Mouse (Mus musculus): ENCODE results near the gene Lrrc8d. TPM values are rescaled to one million over a fixed set of nuclear protein-coding genes. Genes with fewer than 3 reads are reported as not detected.

Lrrc8d gene
- polyA plus RNA-seq, 1 experiment from 2014 or later, result 34.6 TPM

- H3K27ac ChIP-seq, result peak overlapping the region; percentile 31; the same call in 1 of the 2 replicates
- ATAC-seq (replicated peaks; ENCODE audit: low FRiP score, low read depth), result peak; percentile 78
- DNase-seq (ENCODE audit: low spot score), result peak; percentile 68
- TF ChIP-seq CTCF (IDR thresholded peaks at IDR 0.05; ENCODE audit: low read depth), result no peak
- H3K4me1 ChIP-seq (replicated peaks; ENCODE audit: insufficient read depth, low read length), result peaks cover 4% of the 10 kb centered on the region; the same call in 1 of the 2 replicates
- H3K27me3 ChIP-seq (ENCODE audit: insufficient read depth, low read length), result no peaks in the 10 kb centered on the region
- H3K4me2 ChIP-seq (ENCODE audit: low read length), result peak overlapping the region; percentile 14
- no peak overlapping the region for H3K4me3 ChIP-seq (replicated peaks; ENCODE audit: low read depth, low read length)
- no peak overlapping the region for H3K9ac ChIP-seq (ENCODE audit: low read depth, low read length)
- H3K9me3 ChIP-seq (replicated peaks; ENCODE audit: low read length), result no peaks in the 10 kb centered on the region
- 53% methylated on average over 16 of the region's 16 CpGs for WGBS
- H3K36me3 ChIP-seq (ENCODE audit: insufficient read depth, low read length), result no peaks in the 10 kb centered on the region
Measured at GRCm38 (mm10) chr5:105867841-105868447, 168.2 kb downstream of the Lrrc8d start.

- DNase-seq (ENCODE audit: low spot score), result peak; percentile 93
- TF ChIP-seq CTCF (IDR thresholded peaks at IDR 0.05; ENCODE audit: low read depth), result peak; percentile 98
- Histone ChIP-seq H3K4me2 (ENCODE audit: low read length) (no peak overlapping the region), H3K9ac (ENCODE audit: low read depth, low read length) (no peak overlapping the region), H3K27ac (0 out of 2 replicates have a peak overlapping the region, but pooled peaks have one; percentile 31), H3K4me3 (replicated peaks; ENCODE audit: low read depth, low read length) (no peak overlapping the region), H3K36me3 (ENCODE audit: insufficient read depth, low read length) (no peaks in the 10 kb centered on the region), H3K9me3 (replicated peaks; ENCODE audit: low read length) (no peaks in the 10 kb centered on the region), H3K4me1 (replicated peaks; ENCODE audit: insufficient read depth, low read length) (peaks cover 4% of the 10 kb centered on the region; the same call in 1 of the 2 replicates), H3K27me3 (ENCODE audit: insufficient read depth, low read length) (no peaks in the 10 kb centered on the region)
- WGBS, result 31% methylated on average over 3 of the region's 3 CpGs
- ATAC-seq (replicated peaks; ENCODE audit: low FRiP score, low read depth), result peak; percentile 58
Measured at GRCm38 (mm10) chr5:105868593-105868992, 168.8 kb downstream of the Lrrc8d start.

GRCm38 (mm10) chr5:105869739-105870138 lies 170.0 kb downstream of the Lrrc8d start:
- no peak for ATAC-seq (replicated peaks; ENCODE audit: low FRiP score, low read depth)
- WGBS, result 85% methylated on average over 7 of the region's 7 CpGs
- H3K4me2 ChIP-seq (ENCODE audit: low read length), result no peak overlapping the region
- H3K9me3 ChIP-seq (replicated peaks; ENCODE audit: low read length), result no peaks in the 10 kb centered on the region
- no peak overlapping the region for H3K4me3 ChIP-seq (replicated peaks; ENCODE audit: low read depth, low read length)
- H3K9ac ChIP-seq (ENCODE audit: low read depth, low read length), result no peak overlapping the region
- TF ChIP-seq CTCF (IDR thresholded peaks at IDR 0.05; ENCODE audit: low read depth), result no peak
- H3K36me3 ChIP-seq (ENCODE audit: insufficient read depth, low read length), result no peaks in the 10 kb centered on the region
- H3K4me1 ChIP-seq (replicated peaks; ENCODE audit: insufficient read depth, low read length), result peaks cover 4% of the 10 kb centered on the region; the same call in 1 of the 2 replicates
- no peak for DNase-seq (ENCODE audit: low spot score)
- H3K27me3 ChIP-seq (ENCODE audit: insufficient read depth, low read length), result no peaks in the 10 kb centered on the region
- no peak overlapping the region for H3K27ac ChIP-seq

GRCm38 (mm10) chr5:105871140-105871539 lies 171.4 kb downstream of the Lrrc8d start:
- WGBS, result 74% methylated on average over 3 of the region's 3 CpGs
- H3K27me3 ChIP-seq (ENCODE audit: insufficient read depth, low read length), result no peaks in the 10 kb centered on the region
- H3K9ac ChIP-seq (ENCODE audit: low read depth, low read length), result no peak overlapping the region
- no peak overlapping the region for H3K4me3 ChIP-seq (replicated peaks; ENCODE audit: low read depth, low read length)
- DNase-seq (ENCODE audit: low spot score) (no peak), ATAC-seq (replicated peaks; ENCODE audit: low FRiP score, low read depth) (no peak)
- TF ChIP-seq CTCF (IDR thresholded peaks at IDR 0.05; ENCODE audit: low read depth), result no peak
- no peaks in the 10 kb centered on the region for H3K9me3 ChIP-seq (replicated peaks; ENCODE audit: low read length)
- no peak overlapping the region for H3K4me2 ChIP-seq (ENCODE audit: low read length)
- no peaks in the 10 kb centered on the region for H3K36me3 ChIP-seq (ENCODE audit: insufficient read depth, low read length)
- H3K4me1 ChIP-seq (replicated peaks; ENCODE audit: insufficient read depth, low read length), result peaks cover 10% of the 10 kb centered on the region
- no peak overlapping the region for H3K27ac ChIP-seq

- H3K9ac ChIP-seq (ENCODE audit: low read depth, low read length), result no peak overlapping the region
- H3K4me3 ChIP-seq (replicated peaks; ENCODE audit: low read depth, low read length), result no peak overlapping the region
- WGBS, result 85% methylated on average over 8 of the region's 8 CpGs
- ATAC-seq (replicated peaks; ENCODE audit: low FRiP score, low read depth) (no peak), DNase-seq (ENCODE audit: low spot score) (no peak)
- TF ChIP-seq CTCF (IDR thresholded peaks at IDR 0.05; ENCODE audit: low read depth), result no peak
- H3K27ac ChIP-seq, result no peak overlapping the region
- no peak overlapping the region for H3K4me2 ChIP-seq (ENCODE audit: low read length)
- no peaks in the 10 kb centered on the region for H3K27me3 ChIP-seq (ENCODE audit: insufficient read depth, low read length)
- H3K36me3 ChIP-seq (ENCODE audit: insufficient read depth, low read length), result no peaks in the 10 kb centered on the region
- peaks cover 10% of the 10 kb centered on the region for H3K4me1 ChIP-seq (replicated peaks; ENCODE audit: insufficient read depth, low read length)
- H3K9me3 ChIP-seq (replicated peaks; ENCODE audit: low read length), result no peaks in the 10 kb centered on the region
Measured at GRCm38 (mm10) chr5:105872176-105872575, 172.4 kb downstream of the Lrrc8d start.

- H3K27ac ChIP-seq, result no peak overlapping the region
- no peak for TF ChIP-seq CTCF (IDR thresholded peaks at IDR 0.05; ENCODE audit: low read depth)
- H3K9ac ChIP-seq (ENCODE audit: low read depth, low read length), result no peak overlapping the region
- WGBS, result 59% methylated on average over 7 of the region's 7 CpGs
- DNase-seq (ENCODE audit: low spot score) (no peak), ATAC-seq (replicated peaks; ENCODE audit: low FRiP score, low read depth) (no peak)
- H3K4me1 ChIP-seq (replicated peaks; ENCODE audit: insufficient read depth, low read length), result peaks cover 11% of the 10 kb centered on the region
- no peak overlapping the region for H3K4me2 ChIP-seq (ENCODE audit: low read length)
- H3K36me3 ChIP-seq (ENCODE audit: insufficient read depth, low read length), result no peaks in the 10 kb centered on the region
- H3K27me3 ChIP-seq (ENCODE audit: insufficient read depth, low read length), result no peaks in the 10 kb centered on the region
- H3K4me3 ChIP-seq (replicated peaks; ENCODE audit: low read depth, low read length), result no peak overlapping the region
- H3K9me3 ChIP-seq (replicated peaks; ENCODE audit: low read length), result no peaks in the 10 kb centered on the region
Measured at GRCm38 (mm10) chr5:105872916-105873315, 173.1 kb downstream of the Lrrc8d start.
